Mouse (Mus musculus): Measurements from ENCODE around the gene Thbs1. TPM values are rescaled to one million over a fixed set of nuclear protein-coding genes. Genes with fewer than 3 reads are reported as not detected.
A peak's percentile ranks its signal among the peaks of the same experiment; 100 is the strongest.

Thbs1 gene
- 0.98 and 1.1 TPM in 2 replicates for polyA plus RNA-seq (2012; rRNA removed)

DNA sequence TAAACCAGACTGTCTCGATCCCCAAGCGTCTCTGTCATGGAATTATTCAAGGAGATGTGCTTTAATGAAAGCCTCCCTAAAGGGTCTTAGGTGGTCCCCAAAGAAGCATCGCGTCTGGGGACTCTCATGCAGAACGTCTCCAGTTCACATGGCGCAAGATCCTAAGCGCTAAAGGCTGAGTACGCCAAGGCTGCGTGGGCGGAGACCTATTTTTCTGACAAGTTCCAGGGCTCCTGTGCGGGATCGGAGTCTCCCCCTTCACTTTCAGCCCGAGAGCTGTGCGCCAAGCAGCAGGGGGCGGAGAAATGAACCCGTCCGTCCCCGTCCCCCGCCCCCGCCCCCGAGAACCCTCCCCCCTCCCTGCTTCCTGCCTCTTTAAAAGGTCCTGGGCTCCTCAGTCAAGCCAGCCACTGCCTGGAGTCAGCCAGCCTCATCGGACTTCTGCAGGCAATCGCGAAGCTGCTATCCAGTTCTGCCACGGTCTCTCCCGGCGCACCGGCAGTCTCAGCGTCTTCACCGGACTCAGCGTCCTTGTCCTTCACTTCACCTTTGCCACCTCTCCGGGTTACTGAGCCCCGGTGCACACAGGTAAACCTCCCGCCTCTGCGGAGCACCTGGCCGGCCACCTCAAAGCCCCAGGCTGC is at the start of gene Thbs1:
Gene Thbs1, plus strand, starts transcription at position 389 of the 644 bp plus-strand sequence.
- H3K27me3 ChIP-seq (ENCODE audit: control insufficient read depth, insufficient read depth, low read length) = no peaks in the 10 kb centered on the region; the same call in 1 of the 2 replicates
- H3K27ac ChIP-seq (ENCODE audit: insufficient read depth, low read length) = no peak within 1 kb of the TSS
- peak within 1 kb of the TSS; percentile 46 for H3K4me3 ChIP-seq (replicated peaks; ENCODE audit: insufficient read depth, low read depth, low read length)
- TF ChIP-seq CTCF (IDR thresholded peaks at IDR 0.05; ENCODE audit: borderline replicate concordance, insufficient read depth, low read depth, low read length) (no peak), POLR2A (IDR thresholded peaks at IDR 0.05; ENCODE audit: borderline replicate concordance, insufficient read depth, low read length) (no peak)
- DNase-seq = peak; percentile 28
- H3K4me1 ChIP-seq (ENCODE audit: control insufficient read depth, insufficient read depth, low read length) = peaks cover 2% of the 10 kb centered on the region; the same call in 1 of the 2 replicates
- 1% methylated on average over 36 of the region's 36 CpGs for WGBS

DNA sequence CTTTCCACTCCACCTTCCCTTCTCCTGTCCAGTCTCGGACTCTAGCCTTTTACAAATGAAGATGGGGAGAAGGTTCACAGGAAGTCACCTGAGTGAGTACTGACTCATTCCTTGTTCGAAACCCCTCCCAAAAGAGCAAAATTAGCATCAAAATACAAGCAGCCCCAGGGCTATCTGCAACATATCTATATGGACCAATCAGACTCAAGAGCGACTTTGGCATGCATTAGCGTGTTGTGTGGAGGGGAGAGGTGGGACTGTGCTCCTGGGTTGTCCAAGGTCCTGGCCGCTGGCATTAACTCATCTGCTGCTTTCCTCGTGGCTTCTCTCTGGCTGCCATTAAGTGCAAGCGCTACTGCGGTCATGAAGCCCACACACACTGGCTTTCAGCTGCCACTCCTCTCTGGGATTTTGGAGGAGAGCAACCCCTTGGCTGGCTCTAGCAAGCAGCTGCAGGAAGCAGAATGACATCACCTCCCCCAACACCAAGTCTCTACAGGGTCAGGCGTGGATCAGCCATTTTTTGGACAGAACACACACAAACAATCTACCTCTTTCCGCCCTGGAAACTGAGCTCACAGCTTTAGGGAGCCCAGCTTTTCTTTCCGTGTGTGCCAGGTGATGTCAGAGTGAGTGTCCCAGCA is 47.4 kb upstream of the Thbs1 start:
- Histone ChIP-seq H3K4me1 (ENCODE audit: control insufficient read depth, insufficient read depth, low read length) (no peaks in the 10 kb centered on the region), H3K4me3 (replicated peaks; ENCODE audit: insufficient read depth, low read depth, low read length) (no peak overlapping the region), H3K27ac (ENCODE audit: insufficient read depth, low read length) (no peak overlapping the region), H3K27me3 (ENCODE audit: control insufficient read depth, insufficient read depth, low read length) (no peaks in the 10 kb centered on the region)
- WGBS = 83% methylated on average over 11 of the region's 11 CpGs
- DNase-seq = no peak
- no peak for TF ChIP-seq POLR2A (IDR thresholded peaks at IDR 0.05; ENCODE audit: borderline replicate concordance, insufficient read depth, low read length)
- no peak for TF ChIP-seq CTCF (IDR thresholded peaks at IDR 0.05; ENCODE audit: borderline replicate concordance, insufficient read depth, low read depth, low read length)

DNA sequence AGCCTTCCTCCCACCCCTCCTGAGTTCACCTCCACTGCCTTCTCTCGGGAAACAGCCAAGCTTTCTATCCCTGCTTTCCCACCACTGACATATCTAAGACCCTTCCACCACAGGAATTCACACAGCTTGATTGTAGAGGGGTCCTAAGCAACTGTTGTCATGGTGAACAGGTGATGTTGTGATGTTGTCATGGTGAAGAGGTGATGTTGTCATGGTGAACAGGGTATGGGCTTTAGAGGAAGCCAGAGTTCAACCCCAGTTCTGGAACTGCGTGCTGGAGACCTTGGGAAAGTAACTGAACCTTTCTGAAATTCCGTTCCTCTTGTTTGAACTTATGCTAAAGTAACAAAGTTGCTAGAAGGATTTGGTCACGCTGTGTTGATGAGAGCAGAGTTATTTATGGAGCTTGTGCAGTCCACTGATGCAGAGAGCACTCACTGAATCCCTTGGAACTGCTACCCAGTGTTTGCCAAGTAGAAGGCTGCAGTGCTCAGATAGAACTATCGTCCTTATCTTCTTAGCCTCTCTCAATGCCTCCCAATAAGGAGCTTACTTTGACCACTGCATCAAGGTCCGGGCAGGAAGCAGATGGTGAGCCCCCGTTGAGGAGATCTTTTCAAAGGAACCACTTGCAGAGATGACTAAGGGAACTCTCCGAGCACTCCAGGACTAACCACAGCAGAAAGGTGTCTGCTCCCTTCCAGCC is 45.5 kb upstream of the Thbs1 start:
- H3K27me3 ChIP-seq (ENCODE audit: control insufficient read depth, insufficient read depth, low read length) = no peaks in the 10 kb centered on the region
- DNase-seq = no peak
- H3K4me3 ChIP-seq (replicated peaks; ENCODE audit: insufficient read depth, low read depth, low read length) = no peak overlapping the region
- no peaks in the 10 kb centered on the region for H3K4me1 ChIP-seq (ENCODE audit: control insufficient read depth, insufficient read depth, low read length)
- WGBS = 67% methylated on average over 8 of the region's 8 CpGs
- TF ChIP-seq CTCF (IDR thresholded peaks at IDR 0.05; ENCODE audit: borderline replicate concordance, insufficient read depth, low read depth, low read length) = no peak
- no peak for TF ChIP-seq POLR2A (IDR thresholded peaks at IDR 0.05; ENCODE audit: borderline replicate concordance, insufficient read depth, low read length)
- H3K27ac ChIP-seq (ENCODE audit: insufficient read depth, low read length) = no peak overlapping the region

GRCm38 (mm10) chr2:118069975-118070374 is 41.7 kb upstream of the Thbs1 start:
- no peaks in the 10 kb centered on the region for H3K27me3 ChIP-seq (ENCODE audit: control insufficient read depth, insufficient read depth, low read length)
- H3K27ac ChIP-seq (ENCODE audit: insufficient read depth, low read length) = no peak overlapping the region
- no peak overlapping the region for H3K4me3 ChIP-seq (replicated peaks; ENCODE audit: insufficient read depth, low read depth, low read length)
- WGBS = 84% methylated on average over 5 of the region's 5 CpGs
- TF ChIP-seq CTCF (IDR thresholded peaks at IDR 0.05; ENCODE audit: borderline replicate concordance, insufficient read depth, low read depth, low read length) (no peak), POLR2A (IDR thresholded peaks at IDR 0.05; ENCODE audit: borderline replicate concordance, insufficient read depth, low read length) (no peak)
- DNase-seq = no peak
- H3K4me1 ChIP-seq (ENCODE audit: control insufficient read depth, insufficient read depth, low read length) = no peaks in the 10 kb centered on the region

- Histone ChIP-seq H3K27ac (ENCODE audit: insufficient read depth, low read length) (no peak overlapping the region), H3K27me3 (ENCODE audit: control insufficient read depth, insufficient read depth, low read length) (no peaks in the 10 kb centered on the region), H3K4me1 (ENCODE audit: control insufficient read depth, insufficient read depth, low read length) (no peaks in the 10 kb centered on the region), H3K4me3 (replicated peaks; ENCODE audit: insufficient read depth, low read depth, low read length) (no peak overlapping the region)
- 65% methylated on average over 7 of the region's 7 CpGs for WGBS
- DNase-seq = no peak
- TF ChIP-seq CTCF (IDR thresholded peaks at IDR 0.05; ENCODE audit: borderline replicate concordance, insufficient read depth, low read depth, low read length) = no peak
- TF ChIP-seq POLR2A (IDR thresholded peaks at IDR 0.05; ENCODE audit: borderline replicate concordance, insufficient read depth, low read length) = no peak
These were observed 38.8 kb upstream of the Thbs1 start for GRCm38 (mm10) chr2:118072811-118073372.

DNA sequence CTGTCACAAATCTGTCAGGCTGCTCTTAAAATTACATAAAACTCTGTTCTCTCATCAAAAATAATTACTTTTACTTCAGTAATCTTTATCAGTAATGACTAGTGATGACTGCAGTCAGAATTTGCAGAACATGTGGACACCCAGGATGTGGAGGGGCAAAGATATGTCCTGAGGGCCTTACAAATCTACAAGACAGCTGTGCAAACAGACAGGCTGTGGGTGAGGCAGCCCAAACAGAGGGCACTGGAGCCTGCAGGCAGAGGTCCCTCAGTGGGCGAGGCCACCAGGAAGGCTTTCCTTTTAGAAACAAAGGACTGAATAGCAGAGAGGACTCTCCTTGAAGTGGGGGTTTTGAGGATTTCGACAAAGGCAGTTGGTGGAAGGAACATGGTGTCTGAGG is 37.6 kb upstream of the Thbs1 start:
- WGBS = 43% methylated on average over 2 of the region's 2 CpGs
- Histone ChIP-seq H3K27ac (ENCODE audit: insufficient read depth, low read length) (no peak overlapping the region), H3K4me3 (replicated peaks; ENCODE audit: insufficient read depth, low read depth, low read length) (no peak overlapping the region), H3K4me1 (ENCODE audit: control insufficient read depth, insufficient read depth, low read length) (no peaks in the 10 kb centered on the region), H3K27me3 (ENCODE audit: control insufficient read depth, insufficient read depth, low read length) (no peaks in the 10 kb centered on the region)
- no peak for DNase-seq
- TF ChIP-seq POLR2A (IDR thresholded peaks at IDR 0.05; ENCODE audit: borderline replicate concordance, insufficient read depth, low read length) = no peak

GRCm38 (mm10) chr2:118075165-118075564 is 36.5 kb upstream of the Thbs1 start:
- no peaks in the 10 kb centered on the region for H3K4me1 ChIP-seq (ENCODE audit: control insufficient read depth, insufficient read depth, low read length)
- H3K27ac ChIP-seq (ENCODE audit: insufficient read depth, low read length) = no peak overlapping the region
- 83% methylated on average over 4 of the region's 4 CpGs for WGBS
- H3K27me3 ChIP-seq (ENCODE audit: control insufficient read depth, insufficient read depth, low read length) = no peaks in the 10 kb centered on the region
- no peak overlapping the region for H3K4me3 ChIP-seq (replicated peaks; ENCODE audit: insufficient read depth, low read depth, low read length)
- DNase-seq = no peak
- no peak for TF ChIP-seq CTCF (IDR thresholded peaks at IDR 0.05; ENCODE audit: borderline replicate concordance, insufficient read depth, low read depth, low read length)
- TF ChIP-seq POLR2A (IDR thresholded peaks at IDR 0.05; ENCODE audit: borderline replicate concordance, insufficient read depth, low read length) = no peak

Measured in cerebellum, adult 2 months (tissue).